In the genomic region with DNA sequence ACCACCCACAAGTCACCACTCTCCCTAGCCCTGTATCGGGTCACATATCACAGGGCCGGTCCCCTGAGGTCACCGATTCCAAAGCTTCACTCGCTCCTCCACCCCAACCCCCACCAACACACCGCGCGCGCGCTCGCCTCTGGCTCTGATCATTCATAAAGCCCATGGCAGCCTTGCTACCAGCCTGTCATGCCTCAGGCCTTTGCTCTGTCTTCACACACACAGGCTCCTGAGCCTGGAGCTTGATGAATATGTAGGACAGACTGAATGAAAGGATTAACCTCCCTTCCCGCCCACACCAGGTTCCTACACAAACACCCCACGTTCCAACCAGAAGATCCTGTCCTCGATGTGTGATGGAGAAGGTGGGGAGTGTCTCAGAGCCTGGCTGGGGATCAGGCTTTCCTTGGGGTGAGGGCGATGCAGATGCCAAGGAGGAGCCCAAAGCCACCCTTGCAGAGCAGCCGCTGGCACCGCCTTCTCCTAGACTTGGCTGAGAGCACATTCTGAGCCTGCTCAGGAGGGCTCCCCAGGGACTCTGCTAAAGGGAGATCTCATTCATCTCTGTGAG, we compare ENCODE assay signal across 12 mouse cellular contexts. TPM values are rescaled to one million over a fixed set of nuclear protein-coding genes. Genes with fewer than 3 reads are reported as not detected.
DNase-seq lines count a peak whose midpoint lies in the region; ATAC-seq and TF ChIP-seq lines count a peak whose summit lies in the region.
"Had no signal": no experiment of that assay in that cellular context is flagged by ENCODE, and none has a peak within 500 bp of the region (broad histone marks: within the 10 kb centered on the region; RNA-seq: fewer than 3 reads in every experiment).

No protein-coding gene starts in this region.

- H3K27me3 ChIP-seq in intestine, embryonic 16.5 days (replicated peaks; ENCODE audit: control insufficient read depth, insufficient read depth, low read length), result no peaks in the 10 kb centered on the region
- H3K27me3 ChIP-seq in intestine, embryonic 15.5 days (replicated peaks), result no peaks in the 10 kb centered on the region
- H3K27me3 ChIP-seq in forebrain, embryonic 16.5 days (replicated peaks; ENCODE audit: control insufficient read depth, insufficient read depth, low read length), result no peaks in the 10 kb centered on the region
- H3K27me3 ChIP-seq: Patski had no signal

- peaks cover 5% of the 10 kb centered on the region; the same call in 1 of the 2 replicates for H3K4me1 ChIP-seq in intestine, embryonic 16.5 days (ENCODE audit: control insufficient read depth, insufficient read depth, low read length)
- H3K4me1 ChIP-seq in intestine, embryonic 15.5 days (replicated peaks), result peaks cover 9% of the 10 kb centered on the region; the same call in 1 of the 2 replicates
- peaks cover 13% of the 10 kb centered on the region for H3K4me1 ChIP-seq in forebrain, embryonic 16.5 days (replicated peaks; ENCODE audit: control insufficient read depth, insufficient read depth, low read length)
- no peaks in the 10 kb centered on the region for H3K4me1 ChIP-seq in lung, adult 2 months (ENCODE audit: control insufficient read depth, insufficient read depth, low read length)

- DNase-seq in left cerebral cortex, postnatal 14 days (ENCODE audit: low spot score in 2 of 2), result peak; percentile 35 to 51
- peak; percentile 52 for DNase-seq in right cerebral cortex, postnatal 25 days
- DNase-seq in lung, postnatal 25 days (ENCODE audit: low spot score), result no peak
- DNase-seq in lung, adult 2 months, result no peak
- DNase-seq in heart, adult 11 months, result no peak
- DNase-seq: B cell, adult 2 months; lung, postnatal 14 days had no signal

- no peak overlapping the region for H3K4me3 ChIP-seq in intestine, embryonic 16.5 days (ENCODE audit: low read length)
- H3K4me3 ChIP-seq in intestine, embryonic 15.5 days (replicated peaks), result no peak overlapping the region
- H3K4me3 ChIP-seq in forebrain, embryonic 16.5 days (replicated peaks; ENCODE audit: low read length), result no peak overlapping the region
- no peak overlapping the region for H3K4me3 ChIP-seq in lung, adult 2 months (replicated peaks; ENCODE audit: extremely low read depth, low read depth, low read length)
- H3K4me3 ChIP-seq: heart, embryonic 12.5 days had no signal

- H3K36me3 ChIP-seq in intestine, embryonic 16.5 days (ENCODE audit: control insufficient read depth, insufficient read depth, low read length), result no peaks in the 10 kb centered on the region
- no peaks in the 10 kb centered on the region for H3K36me3 ChIP-seq in intestine, embryonic 15.5 days
- H3K36me3 ChIP-seq in forebrain, embryonic 16.5 days (ENCODE audit: control insufficient read depth, insufficient read depth), result no peaks in the 10 kb centered on the region
- H3K36me3 ChIP-seq: heart, embryonic 12.5 days had no signal

- no peak overlapping the region for H3K4me2 ChIP-seq in intestine, embryonic 16.5 days (ENCODE audit: low read depth, low read length)
- H3K4me2 ChIP-seq in intestine, embryonic 15.5 days (replicated peaks), result no peak overlapping the region
- H3K4me2 ChIP-seq in forebrain, embryonic 16.5 days (ENCODE audit: low read length), result peak overlapping the region; percentile 25
- H3K4me2 ChIP-seq: heart, embryonic 12.5 days had no signal

- peak; percentile 29; the same call in 1 of the 2 replicates for ATAC-seq in intestine, embryonic 16.5 days
- ATAC-seq in intestine, embryonic 15.5 days, result no peak
- peak; percentile 78 for ATAC-seq in forebrain, embryonic 16.5 days
- ATAC-seq: Patski had no signal

- TF ChIP-seq POLR2A in lung, adult 2 months (IDR thresholded peaks at IDR 0.05; ENCODE audit: borderline replicate concordance, extremely low read depth, low read depth, low read length), result no peak

- WGBS in intestine, embryonic 16.5 days, result 64% methylated on average over 16 of the region's 16 CpGs
- 63% methylated on average over 16 of the region's 16 CpGs for WGBS in intestine, embryonic 15.5 days
- 19% methylated on average over 16 of the region's 16 CpGs for WGBS in forebrain, embryonic 16.5 days
- WGBS in lung, adult 2 months, result 75% methylated on average over 16 of the region's 16 CpGs

- H3K27ac ChIP-seq in intestine, embryonic 16.5 days (ENCODE audit: low read length), result no peak overlapping the region
- H3K27ac ChIP-seq in intestine, embryonic 15.5 days, result no peak overlapping the region
- peak overlapping the region; percentile 28; the same call in 1 of the 2 replicates for H3K27ac ChIP-seq in forebrain, embryonic 16.5 days (ENCODE audit: low read length)

- no peak for TF ChIP-seq CTCF in lung, adult 2 months (IDR thresholded peaks at IDR 0.05; ENCODE audit: insufficient read depth, low read length)

- H3K9me3 ChIP-seq in intestine, embryonic 16.5 days (ENCODE audit: control insufficient read depth, low read length), result no peaks in the 10 kb centered on the region
- no peaks in the 10 kb centered on the region for H3K9me3 ChIP-seq in intestine, embryonic 15.5 days
- no peaks in the 10 kb centered on the region for H3K9me3 ChIP-seq in forebrain, embryonic 16.5 days (ENCODE audit: control insufficient read depth, low read length)
- H3K9me3 ChIP-seq: heart, embryonic 12.5 days had no signal

- intact Hi-C loops in left cerebral cortex, postnatal 14 days (cut with DNase I), result no loop called here

- no peak overlapping the region for H3K9ac ChIP-seq in intestine, embryonic 16.5 days (ENCODE audit: low read depth, low read length)
- H3K9ac ChIP-seq in intestine, embryonic 15.5 days, result no peak overlapping the region
- H3K9ac ChIP-seq in forebrain, embryonic 16.5 days (replicated peaks; ENCODE audit: low read depth, low read length), result peak overlapping the region; percentile 30; the same call in 1 of the 2 replicates
- H3K9ac ChIP-seq: heart, embryonic 12.5 days had no signal

RNA-seq across cellular contexts. Expression of a gene that starts 16.8 kb away (rescaled TPM):
- polyA plus RNA-seq in intestine, embryonic 16.5 days (2015; fragmentation: Nextera tagmentation; extraction: Ambion mirVana), result 4.7 and 4.8 TPM in 2 replicates
- polyA plus RNA-seq in intestine, embryonic 15.5 days (2015; fragmentation: Nextera tagmentation; extraction: Ambion mirVana), result 4.6 and 4.9 TPM in 2 replicates
- 21.5 and 29.7 TPM in 2 replicates for polyA plus RNA-seq in forebrain, embryonic 16.5 days (2015; fragmentation: Nextera tagmentation; extraction: Ambion mirVana)
- total RNA-seq in left cerebral cortex, postnatal 14 days (2021), result 10 to 100 TPM; 63.8 to 64.9 TPM
- 32.4 and 44.6 TPM in 2 replicates for polyA plus RNA-seq in lung, adult 2 months (2012; rRNA removed)

RNA-seq across cellular contexts. Expression of a gene that starts 22.0 kb away (rescaled TPM):
- 81.6 and 86.6 TPM in 2 replicates for polyA plus RNA-seq in intestine, embryonic 16.5 days (2015; fragmentation: Nextera tagmentation; extraction: Ambion mirVana)
- polyA plus RNA-seq in intestine, embryonic 15.5 days (2015; fragmentation: Nextera tagmentation; extraction: Ambion mirVana), result 72.6 and 77.4 TPM in 2 replicates
- 36.7 and 38.3 TPM in 2 replicates for polyA plus RNA-seq in forebrain, embryonic 16.5 days (2015; fragmentation: Nextera tagmentation; extraction: Ambion mirVana)
- total RNA-seq in left cerebral cortex, postnatal 14 days (2021), result 10 to 100 TPM; 31.6 to 34.7 TPM
- 13.4 and 22.7 TPM in 2 replicates for polyA plus RNA-seq in lung, adult 2 months (2012; rRNA removed)

RNA-seq across cellular contexts. Expression of a gene that starts 52.2 kb away (rescaled TPM):
- polyA plus RNA-seq in intestine, embryonic 16.5 days (2015; fragmentation: Nextera tagmentation; extraction: Ambion mirVana), result 68.6 and 75.2 TPM in 2 replicates
- 86.6 and 92.6 TPM in 2 replicates for polyA plus RNA-seq in intestine, embryonic 15.5 days (2015; fragmentation: Nextera tagmentation; extraction: Ambion mirVana)
- 143 and 156 TPM in 2 replicates for polyA plus RNA-seq in forebrain, embryonic 16.5 days (2015; fragmentation: Nextera tagmentation; extraction: Ambion mirVana)
- 10 to 100 TPM; 67.2 to 78.6 TPM for total RNA-seq in left cerebral cortex, postnatal 14 days (2021)
- 38.0 and 49.9 TPM in 2 replicates for polyA plus RNA-seq in lung, adult 2 months (2012; rRNA removed)

Comparison
In these comparisons a context has a peak if more than half of its experiments do, and no peak if none do; other contexts are left out.
1. DNase-seq: peak in left cerebral cortex, postnatal 14 days (2 of 2) and right cerebral cortex, postnatal 25 days (single experiment); none in lung, postnatal 25 days (single experiment), lung, adult 2 months (single experiment) and heart, adult 11 months (single experiment).